Mouse (Mus musculus): ENCODE results near the gene Crnkl1. TPM values are rescaled to one million over a fixed set of nuclear protein-coding genes. Genes with fewer than 3 reads are reported as not detected.

Crnkl1 gene
- total RNA-seq, 2 experiments from 2014 or later = 27.6 to 91.4 TPM

DNA sequence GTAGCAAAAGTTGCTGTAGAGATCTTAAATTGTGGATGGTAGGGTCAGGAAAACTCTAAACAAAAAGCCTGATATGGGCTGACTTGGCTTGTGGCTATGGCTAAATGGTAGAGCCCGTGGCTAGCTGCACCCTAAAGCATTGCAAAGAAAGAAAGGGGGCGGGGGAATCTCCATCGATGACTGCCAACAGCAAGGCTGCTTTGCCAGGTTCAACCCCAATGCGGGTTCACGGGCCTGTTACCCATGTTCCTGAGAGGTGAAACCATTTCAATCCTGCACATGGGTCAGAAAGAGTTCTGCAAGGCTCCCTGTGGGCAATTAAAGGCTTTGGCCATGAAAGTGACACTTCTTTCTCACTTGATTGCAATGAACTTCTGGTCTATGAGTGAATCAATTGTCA is 52.9 kb downstream of the Crnkl1 start:
- ATAC-seq (replicated peaks; ENCODE audit: low FRiP score, low TSS enrichment, poor library complexity, severe bottlenecking) = no peak

GRCm38 (mm10) chr2:145880887-145881747 is 53.7 kb downstream of the Crnkl1 start:
- ATAC-seq (replicated peaks; ENCODE audit: low FRiP score, low TSS enrichment, poor library complexity, severe bottlenecking) = no peak

DNA sequence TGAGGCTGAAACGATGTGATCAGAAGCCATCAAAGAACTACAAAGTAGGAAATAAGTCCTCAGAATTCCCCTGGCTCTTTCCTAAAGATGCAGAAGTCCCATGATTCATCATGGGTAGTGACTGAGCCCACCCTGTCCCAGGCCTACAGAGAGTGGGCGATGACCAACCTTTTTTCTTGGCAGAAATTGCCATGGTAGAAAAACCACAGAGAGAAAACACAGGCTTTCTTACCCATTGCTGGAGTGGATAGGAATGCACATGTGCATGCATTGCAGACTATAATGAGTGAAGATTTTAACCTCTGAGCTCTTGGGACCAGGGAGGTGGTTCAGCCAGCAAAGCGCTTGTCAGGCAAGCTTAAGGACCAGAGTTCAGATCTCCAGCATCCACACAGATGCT is 57.6 kb downstream of the Crnkl1 start:
- ATAC-seq (replicated peaks; ENCODE audit: low FRiP score, low TSS enrichment, poor library complexity, severe bottlenecking) = no peak

- ATAC-seq (replicated peaks; ENCODE audit: low FRiP score, low TSS enrichment, poor library complexity, severe bottlenecking) = no peak
Measured at GRCm38 (mm10) chr2:145874879-145875482, 59.8 kb downstream of the Crnkl1 start.

- ATAC-seq (replicated peaks; ENCODE audit: low FRiP score, low TSS enrichment, poor library complexity, severe bottlenecking) = no peak
Measured at GRCm38 (mm10) chr2:145873953-145874352, 60.9 kb downstream of the Crnkl1 start.

- ATAC-seq (replicated peaks; ENCODE audit: low FRiP score, low TSS enrichment, poor library complexity, severe bottlenecking) = no peak
Measured at GRCm38 (mm10) chr2:145872099-145872498, 62.7 kb downstream of the Crnkl1 start.

DNA sequence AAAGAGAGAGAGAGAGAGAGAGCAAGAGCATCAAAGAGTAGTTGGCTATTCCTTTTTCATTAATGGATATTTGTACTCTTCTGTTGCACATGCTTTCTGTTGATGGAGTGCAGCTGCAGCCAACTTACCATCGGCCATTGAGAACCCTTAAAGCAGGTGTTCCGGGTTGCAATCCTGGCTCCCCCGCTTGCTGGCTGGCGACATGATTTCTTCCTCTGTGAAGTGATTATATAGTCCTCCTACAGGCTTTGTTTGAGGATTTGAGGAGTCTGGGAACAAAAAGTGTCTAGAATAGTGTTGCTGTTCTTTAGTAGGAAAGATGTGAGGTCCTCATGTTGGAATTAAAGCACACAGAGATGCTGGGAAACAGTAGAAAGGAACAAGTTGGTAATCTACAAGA is 63.5 kb downstream of the Crnkl1 start:
- ATAC-seq (replicated peaks; ENCODE audit: low FRiP score, low TSS enrichment, poor library complexity, severe bottlenecking) = no peak

Other genes with a start within 250 kb of the Crnkl1 start
- gene Naa20, start 32.9 kb downstream of the Crnkl1 start, total RNA-seq (2014; fragmentation: Nextera tagmentation) = 60.2 and 63.9 TPM in 2 replicates
- gene Naa20, start 32.9 kb downstream of the Crnkl1 start, total RNA-seq (2017) = 55.0 and 65.7 TPM in 2 replicates
- not detected in 2 replicates for gene Cfap61, start 230 bp downstream of the Crnkl1 start, total RNA-seq (2014; fragmentation: Nextera tagmentation)
- not detected in 2 replicates for gene Cfap61, start 230 bp downstream of the Crnkl1 start, total RNA-seq (2017)